Comparison of ENCODE assay signal across 8 mouse cellular contexts in genomic region chr17:35052271-35052798, GRCm38 (mm10). TPM values are rescaled to one million over a fixed set of nuclear protein-coding genes. Genes with fewer than 3 reads are reported as not detected.
DNase-seq lines count a peak whose midpoint lies in the region; ATAC-seq and TF ChIP-seq lines count a peak whose summit lies in the region.

No protein-coding gene starts in this region.

- H3K27me3 ChIP-seq in liver, adult 2 months (ENCODE audit: control insufficient read depth, insufficient read depth, low read length): no peaks in the 10 kb centered on the region
- no peaks in the 10 kb centered on the region for H3K27me3 ChIP-seq in embryonic facial prominence, embryonic 14.5 days (replicated peaks; ENCODE audit: control insufficient read depth, insufficient read depth, low read length)
- no peaks in the 10 kb centered on the region for H3K27me3 ChIP-seq in intestine, postnatal 0 days (replicated peaks; ENCODE audit: control insufficient read depth, insufficient read depth, low read length)
- no peaks in the 10 kb centered on the region for H3K27me3 ChIP-seq in neural tube, embryonic 15.5 days (replicated peaks)

- peaks cover 11% of the 10 kb centered on the region for H3K4me1 ChIP-seq in liver, adult 2 months (ENCODE audit: control insufficient read depth, insufficient read depth, low read length)
- peaks cover 30% of the 10 kb centered on the region for H3K4me1 ChIP-seq in embryonic facial prominence, embryonic 14.5 days (ENCODE audit: control insufficient read depth, insufficient read depth, low read length)
- peaks cover 9% of the 10 kb centered on the region for H3K4me1 ChIP-seq in intestine, postnatal 0 days (replicated peaks; ENCODE audit: control insufficient read depth, insufficient read depth, low read length)
- peaks cover 40% of the 10 kb centered on the region for H3K4me1 ChIP-seq in neural tube, embryonic 15.5 days

- no peak for ATAC-seq in embryonic facial prominence, embryonic 14.5 days (ENCODE audit: low read depth)
- no peak for ATAC-seq in intestine, postnatal 0 days
- ATAC-seq in neural tube, embryonic 15.5 days (ENCODE audit: low FRiP score): no peak

- 0 out of 2 replicates have a peak overlapping the region, but pooled peaks have one; percentile 17 for H3K27ac ChIP-seq in liver, adult 2 months (replicated peaks; ENCODE audit: insufficient read depth, low read depth, low read length)
- H3K27ac ChIP-seq in embryonic facial prominence, embryonic 14.5 days (replicated peaks; ENCODE audit: low read depth, low read length): peak overlapping the region; percentile 96
- peak overlapping the region; percentile 89 for H3K27ac ChIP-seq in intestine, postnatal 0 days (ENCODE audit: low read depth, low read length)
- H3K27ac ChIP-seq in neural tube, embryonic 15.5 days (replicated peaks): peak overlapping the region; percentile 83

- TF ChIP-seq CTCF in liver, adult 2 months (IDR thresholded peaks at IDR 0.05; ENCODE audit: low read depth, low read length): no peak
- TF ChIP-seq CTCF in intestine, postnatal 0 days (IDR thresholded peaks at IDR 0.05; ENCODE audit: low read depth): no peak

- no peak overlapping the region for H3K4me3 ChIP-seq in liver, adult 2 months (ENCODE audit: insufficient read depth, low read depth, low read length)
- H3K4me3 ChIP-seq in embryonic facial prominence, embryonic 14.5 days (ENCODE audit: low read depth, low read length): peak overlapping the region; percentile 61
- peak overlapping the region; percentile 69; the same call in 1 of the 2 replicates for H3K4me3 ChIP-seq in intestine, postnatal 0 days (ENCODE audit: low read depth, low read length)
- peak overlapping the region; percentile 42 for H3K4me3 ChIP-seq in neural tube, embryonic 15.5 days (replicated peaks)

- peak overlapping the region; percentile 83 for H3K4me2 ChIP-seq in embryonic facial prominence, embryonic 14.5 days (ENCODE audit: low read depth, low read length)
- H3K4me2 ChIP-seq in intestine, postnatal 0 days (replicated peaks; ENCODE audit: low read depth): peak overlapping the region; percentile 94
- H3K4me2 ChIP-seq in neural tube, embryonic 15.5 days: peak overlapping the region; percentile 60

- peaks cover 10% of the 10 kb centered on the region; the same call in 1 of the 2 replicates for H3K36me3 ChIP-seq in liver, adult 2 months (ENCODE audit: control insufficient read depth, insufficient read depth, low read length)
- peaks cover 47% of the 10 kb centered on the region for H3K36me3 ChIP-seq in embryonic facial prominence, embryonic 14.5 days (ENCODE audit: control insufficient read depth, insufficient read depth, low read length)
- H3K36me3 ChIP-seq in intestine, postnatal 0 days (ENCODE audit: control insufficient read depth, insufficient read depth): peaks cover 47% of the 10 kb centered on the region
- H3K36me3 ChIP-seq in neural tube, embryonic 15.5 days: peaks cover 2% of the 10 kb centered on the region; the same call in 1 of the 2 replicates

- WGBS in liver, adult 2 months: 75% methylated on average over 12 of the region's 12 CpGs
- 68% methylated on average over 12 of the region's 12 CpGs for WGBS in embryonic facial prominence, embryonic 14.5 days
- 72% methylated on average over 12 of the region's 12 CpGs for WGBS in intestine, postnatal 0 days
- WGBS in neural tube, embryonic 15.5 days: 81% methylated on average over 12 of the region's 12 CpGs

- H3K9me3 ChIP-seq in embryonic facial prominence, embryonic 14.5 days (ENCODE audit: control insufficient read depth, low read length): no peaks in the 10 kb centered on the region
- H3K9me3 ChIP-seq in intestine, postnatal 0 days (ENCODE audit: control insufficient read depth): no peaks in the 10 kb centered on the region
- no peaks in the 10 kb centered on the region for H3K9me3 ChIP-seq in neural tube, embryonic 15.5 days (replicated peaks)

- no peak overlapping the region; the same call in 1 of the 2 replicates for H3K9ac ChIP-seq in liver, adult 2 months (ENCODE audit: low read depth, low read length)
- peak overlapping the region; percentile 84 for H3K9ac ChIP-seq in embryonic facial prominence, embryonic 14.5 days (ENCODE audit: low read depth, low read length)
- peak overlapping the region; percentile 78 for H3K9ac ChIP-seq in intestine, postnatal 0 days (ENCODE audit: low read depth, low read length)
- H3K9ac ChIP-seq in neural tube, embryonic 15.5 days (replicated peaks): 0 out of 2 replicates have a peak overlapping the region, but pooled peaks have one; percentile 51

- no peaks in the 10 kb centered on the region for H3K79me2 ChIP-seq in liver, adult 2 months (ENCODE audit: control insufficient read depth, insufficient read depth, low read length)

- no peak for DNase-seq in liver, adult 2 months (ENCODE audit: extremely low read depth, low read depth, low spot score)
- no peak for DNase-seq in liver
- no peak for DNase-seq in embryonic facial prominence, embryonic 14.5 days (ENCODE audit: low spot score)
- no peak for DNase-seq in B cell, adult 2 months
- no peak for DNase-seq in urinary bladder, postnatal 25 days (ENCODE audit: low spot score)
- no peak for DNase-seq in adrenal gland, postnatal 14 days

- TF ChIP-seq POLR2A in liver, adult 2 months (IDR thresholded peaks at IDR 0.05; ENCODE audit: extremely low read depth, insufficient read depth, low read length): no peak

RNA-seq across cellular contexts. Expression of gene Clic1, which starts 2.6 kb away (rescaled TPM):
- 15.9 and 20.3 TPM in 2 replicates for total RNA-seq in liver, adult 2 months (2014; rRNA removed)
- polyA plus RNA-seq in liver, adult 2 months (2012; rRNA removed): 12.2 and 16.8 TPM in 2 replicates
- polyA plus RNA-seq in embryonic facial prominence, embryonic 14.5 days (2014; fragmentation: Nextera tagmentation; extraction: Ambion mirVana): 90.9 and 96.9 TPM in 2 replicates
- 290 and 312 TPM in 2 replicates for polyA plus RNA-seq in intestine, postnatal 0 days (2015; fragmentation: Nextera tagmentation; extraction: Ambion mirVana)
- 76.6 and 156 TPM in 2 replicates for polyA plus RNA-seq in neural tube, embryonic 15.5 days (2015; fragmentation: Nextera tagmentation; extraction: Ambion mirVana)
- total RNA-seq in adrenal gland, postnatal 14 days (2021): 83.0 and 109 TPM in 2 replicates

RNA-seq across cellular contexts. Expression of gene Msh5, which starts 5.8 kb away (rescaled TPM):
- total RNA-seq in liver, adult 2 months (2014; rRNA removed): 1.0 and 2.0 TPM in 2 replicates
- 1.1 and 3.9 TPM in 2 replicates for polyA plus RNA-seq in liver, adult 2 months (2012; rRNA removed)
- 2.5 and 3.4 TPM in 2 replicates for polyA plus RNA-seq in embryonic facial prominence, embryonic 14.5 days (2014; fragmentation: Nextera tagmentation; extraction: Ambion mirVana)
- polyA plus RNA-seq in intestine, postnatal 0 days (2015; fragmentation: Nextera tagmentation; extraction: Ambion mirVana): 1.4 and 3.0 TPM in 2 replicates
- 2.0 and 3.3 TPM in 2 replicates for polyA plus RNA-seq in neural tube, embryonic 15.5 days (2015; fragmentation: Nextera tagmentation; extraction: Ambion mirVana)
- 1.8 and 3.6 TPM in 2 replicates for total RNA-seq in adrenal gland, postnatal 14 days (2021)

RNA-seq across cellular contexts. Expression of gene Ddah2, which starts 6.5 kb away (rescaled TPM):
- 3.0 and 3.6 TPM in 2 replicates for total RNA-seq in liver, adult 2 months (2014; rRNA removed)
- 3.8 and 3.9 TPM in 2 replicates for polyA plus RNA-seq in liver, adult 2 months (2012; rRNA removed)
- polyA plus RNA-seq in embryonic facial prominence, embryonic 14.5 days (2014; fragmentation: Nextera tagmentation; extraction: Ambion mirVana): 291 and 341 TPM in 2 replicates
- polyA plus RNA-seq in intestine, postnatal 0 days (2015; fragmentation: Nextera tagmentation; extraction: Ambion mirVana): 62.0 and 68.3 TPM in 2 replicates
- 244 and 261 TPM in 2 replicates for polyA plus RNA-seq in neural tube, embryonic 15.5 days (2015; fragmentation: Nextera tagmentation; extraction: Ambion mirVana)
- total RNA-seq in adrenal gland, postnatal 14 days (2021): 24.2 and 30.6 TPM in 2 replicates

RNA-seq across cellular contexts. Expression of gene Ly6g6c, which starts 12.9 kb away (rescaled TPM):
- total RNA-seq in liver, adult 2 months (2014; rRNA removed): not detected in 2 replicates
- not detected in 2 replicates for polyA plus RNA-seq in liver, adult 2 months (2012; rRNA removed)
- 9.5 and 21.2 TPM in 2 replicates for polyA plus RNA-seq in embryonic facial prominence, embryonic 14.5 days (2014; fragmentation: Nextera tagmentation; extraction: Ambion mirVana)
- polyA plus RNA-seq in intestine, postnatal 0 days (2015; fragmentation: Nextera tagmentation; extraction: Ambion mirVana): 0.12 TPM in 1 of 2 replicates, not detected in the other
- polyA plus RNA-seq in neural tube, embryonic 15.5 days (2015; fragmentation: Nextera tagmentation; extraction: Ambion mirVana): 0.19 TPM in 1 of 2 replicates, not detected in the other
- total RNA-seq in adrenal gland, postnatal 14 days (2021): not detected in 2 replicates

RNA-seq across cellular contexts. Expression of gene Mpig6b, which starts 13.6 kb away (rescaled TPM):
- 0.18 TPM in 1 of 2 replicates, not detected in the other for total RNA-seq in liver, adult 2 months (2014; rRNA removed)
- 0.06 TPM in 1 of 2 replicates, not detected in the other for polyA plus RNA-seq in liver, adult 2 months (2012; rRNA removed)
- 0.55 and 0.96 TPM in 2 replicates for polyA plus RNA-seq in embryonic facial prominence, embryonic 14.5 days (2014; fragmentation: Nextera tagmentation; extraction: Ambion mirVana)
- 0.13 and 0.17 TPM in 2 replicates for polyA plus RNA-seq in intestine, postnatal 0 days (2015; fragmentation: Nextera tagmentation; extraction: Ambion mirVana)
- 0.17 and 0.24 TPM in 2 replicates for polyA plus RNA-seq in neural tube, embryonic 15.5 days (2015; fragmentation: Nextera tagmentation; extraction: Ambion mirVana)
- total RNA-seq in adrenal gland, postnatal 14 days (2021): 0.26 and 0.71 TPM in 2 replicates

Comparison
In these comparisons a context has a peak if more than half of its experiments do, and no peak if none do; other contexts are left out.
1. H3K27ac ChIP-seq: peak in every context shown above with its lines; median percentile 96 in embryonic facial prominence, embryonic 14.5 days; 89 in intestine, postnatal 0 days; 83 in neural tube, embryonic 15.5 days; 17 in liver, adult 2 months.
2. RNA of gene Ddah2, which starts 6.5 kb away (polyA plus RNA-seq): 291 to 341 TPM in embryonic facial prominence, embryonic 14.5 days, 244 to 261 TPM in neural tube, embryonic 15.5 days and 62.0 to 68.3 TPM in intestine, postnatal 0 days; 3.8 to 3.9 TPM in liver, adult 2 months; every median in the first group is over 10 times any median in the second.
3. Peak in every context shown above with its lines, with median percentiles within 50 percentile points of each other: H3K4me2 ChIP-seq.